Mouse (Mus musculus) natural killer cell, adult 2 months (primary cell): ENCODE results near the gene Spi1.
A peak's percentile ranks its signal among the peaks of the same experiment; 100 is the strongest.
"Not testable (repeated sequence)": the region's sequence is repeated elsewhere in the genome, so short reads cannot be mapped to it uniquely, and the experiment has no call there.

Source experiments
- DNase-seq, 2 experiments: peaks; one replicate each; pipeline ENCODE4 v3.0.0; 2022; ENCODE audit warnings: low spot score in 2 of 2

Spi1 gene

GRCm38 (mm10) chr2:91081775-91082695, at the start of gene Spi1:
Spi1 (plus strand) TSS chr2:91082390.
- no peak for DNase-seq

DNA sequence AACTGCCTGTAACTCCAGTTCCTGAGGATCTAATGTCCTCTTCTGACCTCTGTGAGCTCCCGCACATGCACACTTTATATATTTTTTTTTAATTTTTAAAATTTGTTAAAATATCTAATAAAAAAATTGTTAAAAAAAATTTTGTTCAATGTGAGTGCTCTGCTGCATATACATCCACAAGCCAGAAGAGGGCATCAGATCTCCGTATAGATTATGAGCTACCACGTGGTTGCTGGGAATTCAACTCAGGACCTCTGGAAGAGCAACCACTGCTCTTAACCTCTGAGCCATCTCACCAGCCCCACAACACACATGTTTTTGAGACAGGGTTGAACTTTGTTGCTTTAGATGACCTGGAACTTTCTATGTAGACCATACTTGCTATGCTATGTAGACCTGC, 49.2 kb upstream of the Spi1 start:
- DNase-seq, result no peak

DNA sequence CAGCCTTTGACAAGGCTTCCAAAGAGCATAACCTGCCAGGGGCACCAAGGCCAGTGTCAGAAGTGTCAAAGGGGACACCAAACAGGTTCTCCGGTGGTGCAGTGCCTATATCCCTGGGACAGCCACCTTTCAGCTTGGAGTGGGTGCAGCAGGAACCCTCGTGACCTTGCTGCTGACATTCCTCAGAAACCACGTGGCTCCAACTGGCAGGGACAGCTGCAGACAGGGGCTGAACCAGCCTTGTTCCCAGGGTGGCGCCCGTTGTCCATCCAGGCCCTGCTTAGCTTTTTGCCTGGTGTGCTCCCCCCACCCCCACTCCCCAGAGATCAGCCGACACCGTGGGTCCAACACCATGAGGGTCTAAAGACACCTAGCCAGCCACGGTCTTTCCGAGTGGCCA, 46.8 kb upstream of the Spi1 start, which contains the start of gene Rapsn:
Gene Rapsn, plus strand, starts transcription at position 236 of the 400 bp plus-strand sequence.
- no peak for DNase-seq

DNA sequence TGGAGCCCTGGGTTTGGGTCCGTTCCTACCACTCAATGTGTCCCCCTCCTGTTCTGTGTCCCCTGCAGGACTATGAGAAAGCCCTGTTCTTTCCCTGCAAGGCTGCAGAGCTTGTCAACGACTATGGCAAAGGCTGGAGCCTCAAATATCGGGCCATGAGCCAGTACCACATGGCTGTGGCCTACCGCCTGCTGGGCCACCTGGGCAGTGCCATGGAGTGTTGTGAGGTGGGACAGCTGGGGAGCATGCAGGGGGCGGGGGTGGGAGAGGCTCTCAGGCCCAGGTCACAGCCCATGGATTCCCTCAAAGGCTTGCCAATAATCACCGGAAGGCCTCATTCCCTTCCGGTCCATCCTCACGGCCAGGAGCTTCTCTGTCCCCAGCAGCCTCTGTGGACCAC, 40.4 kb upstream of the Spi1 start:
- DNase-seq, result no peak

DNA sequence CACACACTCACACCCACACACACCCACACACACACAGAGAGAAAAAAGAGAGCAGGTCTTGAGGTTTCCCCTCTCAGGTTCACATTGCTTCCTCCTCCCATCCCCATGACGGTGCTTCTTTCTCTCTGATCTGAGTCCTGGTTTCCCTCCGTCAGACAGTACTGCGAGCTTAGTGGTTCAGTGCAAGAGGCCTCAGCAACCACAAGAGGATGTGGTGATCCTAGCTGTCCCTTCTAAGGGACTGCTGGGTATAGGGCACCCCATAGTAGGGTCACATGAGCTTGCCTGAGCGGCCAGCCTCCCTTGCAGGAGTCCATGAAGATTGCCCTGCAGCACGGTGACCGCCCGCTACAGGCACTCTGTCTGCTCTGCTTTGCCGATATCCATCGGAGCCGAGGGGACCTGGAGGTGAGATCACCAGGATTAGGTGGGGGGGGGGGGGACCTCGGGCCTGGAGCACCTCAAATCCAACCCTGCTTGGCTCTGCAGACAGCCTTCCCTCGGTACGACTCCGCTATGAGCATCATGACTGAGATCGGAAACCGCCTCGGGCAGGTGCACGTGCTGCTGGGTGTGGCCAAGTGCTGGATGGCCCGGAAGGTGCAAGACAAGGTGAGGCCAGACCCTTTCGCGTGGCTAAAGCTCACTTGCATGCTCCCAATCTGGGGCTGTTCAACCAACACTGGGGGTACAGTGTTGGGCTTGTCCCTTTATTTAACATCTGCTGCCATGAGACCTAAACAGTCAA, 39.4 kb upstream of the Spi1 start:
- DNase-seq, result peak; percentile 67 to 75

DNA sequence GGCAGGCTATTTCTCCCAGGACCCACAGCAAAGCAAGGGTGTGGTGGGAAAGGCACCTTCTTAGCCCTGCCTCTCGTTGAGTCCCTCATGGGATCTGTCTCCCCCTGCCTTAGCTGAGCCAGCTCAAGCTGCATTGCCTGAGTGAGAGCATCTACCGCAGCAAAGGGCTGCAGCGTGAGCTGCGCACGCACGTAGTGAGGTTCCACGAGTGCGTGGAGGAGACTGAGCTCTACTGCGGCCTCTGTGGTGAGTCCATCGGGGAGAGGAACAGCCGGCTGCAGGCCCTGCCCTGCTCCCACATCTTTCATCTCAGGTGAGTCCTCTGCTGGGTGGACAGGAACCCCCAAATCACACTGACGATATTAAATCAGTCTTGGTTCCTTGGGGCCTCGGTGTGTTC, 37.5 kb upstream of the Spi1 start:
- no peak for DNase-seq

GRCm38 (mm10) chr2:91045805-91046204, 36.4 kb upstream of the Spi1 start:
- DNase-seq, result not testable (repeated sequence)

DNA sequence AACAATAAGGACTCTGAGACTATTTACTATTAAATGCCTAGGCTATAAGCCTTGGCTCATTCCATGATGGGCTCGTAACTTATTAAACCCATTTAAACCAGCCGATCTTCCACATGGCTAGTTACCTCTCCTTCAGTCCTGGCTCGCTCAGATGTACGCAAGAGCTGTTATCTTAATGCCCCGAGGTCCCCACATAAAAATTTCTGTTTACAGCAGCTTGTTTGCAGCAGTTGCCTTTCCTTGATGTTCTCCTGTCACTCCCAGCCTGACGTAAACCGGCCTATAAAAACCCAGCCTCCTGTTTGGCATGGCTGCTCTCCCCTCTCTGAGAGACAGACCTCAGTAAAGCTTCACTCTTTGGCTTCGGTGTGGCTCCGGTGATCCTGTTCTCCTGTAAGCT, 34.8 kb upstream of the Spi1 start:
- no peak for DNase-seq

GRCm38 (mm10) chr2:91051917-91052316, 30.3 kb upstream of the Spi1 start:
- DNase-seq, result no peak

DNA sequence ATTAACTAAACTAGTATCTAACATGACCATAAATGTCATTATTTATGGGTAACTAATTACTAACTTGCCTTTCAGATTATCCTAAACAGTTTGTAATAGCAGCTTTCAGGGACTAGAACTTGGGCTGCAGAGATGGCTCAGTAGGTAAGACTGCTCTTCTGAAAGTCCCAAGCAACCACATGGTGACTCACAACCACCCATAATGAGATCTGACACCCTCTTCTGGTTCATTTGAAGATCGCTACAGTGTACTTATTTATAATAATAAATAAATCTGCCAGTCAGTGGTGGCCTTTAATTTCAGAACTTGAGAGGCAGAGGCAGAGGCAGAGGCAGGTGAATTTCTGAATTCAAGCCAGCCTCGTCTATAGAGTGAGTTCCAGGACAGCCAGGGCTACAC, 29.4 kb upstream of the Spi1 start:
- peak in 1 of 2 experiments; percentile 28 for DNase-seq

DNA sequence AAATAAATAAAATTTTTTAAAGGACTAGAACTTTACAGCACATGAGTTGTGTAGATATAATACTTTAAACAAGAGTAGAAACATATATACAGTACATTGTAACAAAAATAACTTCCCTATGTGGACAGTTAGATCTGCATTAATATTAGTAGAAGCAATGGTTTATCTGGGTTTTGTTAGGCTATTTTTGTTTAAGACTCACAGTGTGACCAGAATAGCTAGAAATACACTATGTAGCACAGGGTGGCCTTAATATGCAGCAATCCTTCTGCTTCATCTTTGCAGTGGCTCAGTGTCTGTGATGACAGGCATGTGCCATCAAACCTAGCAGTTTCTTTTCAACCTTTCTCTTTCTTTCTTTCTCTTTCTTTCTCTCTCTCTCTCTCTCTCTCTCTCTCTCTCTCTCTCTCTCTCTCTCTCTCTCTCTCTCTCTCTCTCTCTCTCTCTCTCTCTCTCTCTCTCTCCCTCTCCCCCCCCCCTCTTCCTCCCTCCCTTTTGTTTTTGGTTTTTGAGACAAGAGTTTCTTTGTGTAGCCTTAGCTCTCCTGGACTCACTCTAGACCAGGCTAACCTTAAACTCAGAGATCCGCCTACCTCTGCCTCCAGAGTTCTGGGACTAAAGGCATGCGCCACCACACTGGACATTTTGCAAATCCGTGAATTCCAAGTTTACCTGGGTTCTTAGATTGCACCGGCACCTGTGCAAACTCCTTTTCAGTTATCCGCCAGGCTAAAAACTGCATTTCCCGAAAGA, 28.8 kb upstream of the Spi1 start:
- no peak for DNase-seq

GRCm38 (mm10) chr2:91053934-91054382, 28.2 kb upstream of the Spi1 start, which contains the start of gene Psmc3:
Psmc3 (plus strand) TSS chr2:91054009.
- peak; percentile 88 to 91 for DNase-seq

DNA sequence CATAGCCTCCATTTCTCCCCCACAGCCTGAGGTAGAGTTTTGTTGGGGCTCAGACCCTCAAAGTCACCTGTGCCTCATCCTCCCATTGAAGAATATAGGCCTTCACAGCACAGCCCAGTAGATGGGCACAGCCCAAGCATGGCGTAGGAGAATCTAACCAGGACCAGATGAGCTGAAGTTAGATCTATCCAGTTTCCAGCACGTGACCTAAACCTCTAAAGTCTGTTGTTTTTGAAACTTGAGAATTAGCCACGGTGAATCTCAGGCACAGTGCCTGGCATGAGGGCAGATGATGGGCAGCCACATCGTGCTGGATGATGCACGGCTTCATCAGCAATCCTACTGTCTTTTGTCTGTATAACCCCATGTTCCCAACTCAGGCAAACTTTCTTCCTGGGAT, 23.8 kb upstream of the Spi1 start:
- no peak for DNase-seq

- DNase-seq, result no peak
Observed at GRCm38 (mm10) chr2:91059376-91059775, 22.8 kb upstream of the Spi1 start.

GRCm38 (mm10) chr2:91060544-91061355, 21.4 kb upstream of the Spi1 start:
- no peak for DNase-seq

GRCm38 (mm10) chr2:91061849-91062481, 20.2 kb upstream of the Spi1 start:
- no peak for DNase-seq

GRCm38 (mm10) chr2:91062779-91063606, 19.2 kb upstream of the Spi1 start:
- DNase-seq, result no peak

DNA sequence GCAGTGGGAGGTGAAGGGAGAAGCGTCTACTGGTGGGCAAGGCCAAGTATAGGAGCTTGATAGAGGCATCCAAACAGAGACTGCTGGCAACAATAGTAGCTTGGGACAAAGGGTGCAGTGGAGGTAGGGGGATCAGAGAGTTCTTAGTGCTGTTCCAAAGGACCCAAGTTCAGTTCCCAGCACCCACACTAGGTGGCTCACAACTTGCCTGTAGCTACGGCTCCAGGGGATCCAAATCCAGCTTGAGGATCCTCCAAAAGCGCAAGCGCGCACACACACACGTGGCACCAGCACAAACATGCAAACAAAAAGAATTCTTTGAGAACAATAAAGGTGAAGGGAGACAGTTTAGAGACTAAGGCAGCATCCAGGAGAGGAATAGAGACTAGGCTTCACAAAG, 18.0 kb upstream of the Spi1 start:
- DNase-seq, result no peak

DNA sequence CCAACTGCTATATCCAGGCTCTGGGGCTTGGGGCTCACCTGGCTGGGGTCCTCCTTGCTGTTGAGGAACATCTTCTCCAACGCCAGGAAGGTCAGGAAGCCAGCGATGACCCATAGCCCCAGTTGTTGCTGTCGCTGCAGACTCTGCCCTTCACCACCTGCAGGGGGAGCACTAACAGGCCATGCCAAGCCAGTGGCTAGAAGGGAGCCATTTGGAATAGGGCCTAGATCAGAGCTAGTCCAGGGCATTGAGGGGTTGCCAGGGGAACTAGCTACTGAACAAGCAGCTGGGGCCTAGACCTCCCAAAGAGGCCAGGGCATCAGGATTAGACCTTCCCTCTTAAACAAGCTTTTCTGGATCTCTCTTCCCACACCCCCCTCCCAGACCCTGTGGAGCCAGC, 16.6 kb upstream of the Spi1 start:
- peak; percentile 39 to 60 for DNase-seq

- no peak for DNase-seq
Observed at GRCm38 (mm10) chr2:91066455-91066854, 15.7 kb upstream of the Spi1 start.
